In the genomic region with DNA sequence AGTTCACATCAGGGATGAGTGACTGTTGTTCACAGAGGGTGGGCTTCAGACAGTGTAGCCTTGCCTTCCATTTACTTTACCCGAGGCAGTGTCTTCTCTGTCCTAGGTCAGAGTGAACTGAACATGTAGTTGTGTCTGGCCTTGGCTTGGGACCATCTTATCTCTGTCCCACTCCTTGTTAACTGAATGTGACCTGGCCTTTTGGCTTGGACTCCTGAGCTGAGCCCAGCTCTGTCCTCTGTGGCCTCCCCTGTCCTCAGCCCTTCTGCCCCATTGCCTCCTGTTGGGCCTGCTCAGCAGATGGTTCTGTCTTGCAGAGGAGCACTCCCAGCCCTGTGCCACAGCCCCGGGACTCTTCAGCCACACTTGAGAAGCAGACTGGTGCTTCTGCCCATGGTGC, we compare ENCODE assay signal across 20 mouse cellular contexts. TPM values are rescaled to one million over a fixed set of nuclear protein-coding genes. Genes with fewer than 3 reads are reported as not detected.
"Had no signal": no experiment of that assay in that cellular context is flagged by ENCODE, and none has a peak within 500 bp of the region (broad histone marks: within the 10 kb centered on the region; RNA-seq: fewer than 3 reads in every experiment).

No protein-coding gene starts in this region.

- H3K9ac ChIP-seq: kidney, embryonic 15.5 days; liver, embryonic 13.5 days; midbrain, embryonic 12.5 days; midbrain, embryonic 15.5 days; neural tube, embryonic 12.5 days; neural tube, embryonic 15.5 days; stomach, embryonic 15.5 days had no signal

- H3K27ac ChIP-seq: kidney, embryonic 15.5 days; left cerebral cortex, adult 2 months; liver, embryonic 13.5 days; macrophage; midbrain, embryonic 12.5 days; midbrain, embryonic 15.5 days; neural tube, embryonic 12.5 days; neural tube, embryonic 15.5 days; stomach, embryonic 15.5 days had no signal

- H3K9me3 ChIP-seq: kidney, embryonic 15.5 days; liver, embryonic 13.5 days; midbrain, embryonic 12.5 days; midbrain, embryonic 15.5 days; neural tube, embryonic 12.5 days; neural tube, embryonic 15.5 days; stomach, embryonic 15.5 days had no signal

- H3K27me3 ChIP-seq: kidney, embryonic 15.5 days; liver, embryonic 13.5 days; midbrain, embryonic 12.5 days; midbrain, embryonic 15.5 days; neural tube, embryonic 12.5 days; neural tube, embryonic 15.5 days; stomach, embryonic 15.5 days had no signal

- H3K4me3 ChIP-seq: kidney, embryonic 15.5 days; left cerebral cortex, adult 2 months; liver, embryonic 13.5 days; midbrain, embryonic 12.5 days; midbrain, embryonic 15.5 days; neural tube, embryonic 12.5 days; neural tube, embryonic 15.5 days; stomach, embryonic 15.5 days had no signal

- H3K4me1 ChIP-seq: midbrain, embryonic 12.5 days; midbrain, embryonic 15.5 days; neural tube, embryonic 12.5 days; neural tube, embryonic 15.5 days had no signal

- DNase-seq: kidney, postnatal 10 days; kidney, postnatal 36 days; layer of hippocampus, postnatal 36 days; liver, embryonic 13.5 days; lung, adult 2 months; right cerebral cortex, postnatal 25 days; spleen, adult 18-20 months; thymus, postnatal 25 days had no signal

- H3K4me2 ChIP-seq: kidney, embryonic 15.5 days; liver, embryonic 13.5 days; midbrain, embryonic 12.5 days; midbrain, embryonic 15.5 days; neural tube, embryonic 12.5 days; neural tube, embryonic 15.5 days; stomach, embryonic 15.5 days had no signal

- ATAC-seq: midbrain, embryonic 15.5 days had no signal

RNA-seq across cellular contexts. Expression of a gene that starts 17.5 kb away (rescaled TPM):
- total RNA-seq: megakaryocyte, adult 5-6 weeks had no signal
- polyA plus RNA-seq: kidney, embryonic 15.5 days; limb, embryonic 11.5 days; liver, embryonic 13.5 days; lung, embryonic 16.5 days; macrophage; neural tube, embryonic 12.5 days; neural tube, embryonic 15.5 days; stomach, embryonic 15.5 days had no signal

RNA-seq across cellular contexts. Expression of a gene that starts 25.8 kb away (rescaled TPM):
- total RNA-seq: liver, adult 2 months; megakaryocyte, adult 5-6 weeks had no signal
- polyA plus RNA-seq: liver, adult 2 months; macrophage had no signal
